Mouse (Mus musculus) c-Kit-positive CD71-positive TER-119-positive erythroid progenitor cells, embryonic 14.5 days (primary cell): ENCODE measurements around the gene Mocs1.
"Not testable (repeated sequence)": the region's sequence is repeated elsewhere in the genome, so short reads cannot be mapped to it uniquely, and the experiment has no call there.

Source experiments
- DNase-seq: peaks from one replicate; pipeline ENCODE4 v3.0.0-alpha.2; 2013; ENCODE audit warnings: low spot score

The Mocs1 gene

DNA sequence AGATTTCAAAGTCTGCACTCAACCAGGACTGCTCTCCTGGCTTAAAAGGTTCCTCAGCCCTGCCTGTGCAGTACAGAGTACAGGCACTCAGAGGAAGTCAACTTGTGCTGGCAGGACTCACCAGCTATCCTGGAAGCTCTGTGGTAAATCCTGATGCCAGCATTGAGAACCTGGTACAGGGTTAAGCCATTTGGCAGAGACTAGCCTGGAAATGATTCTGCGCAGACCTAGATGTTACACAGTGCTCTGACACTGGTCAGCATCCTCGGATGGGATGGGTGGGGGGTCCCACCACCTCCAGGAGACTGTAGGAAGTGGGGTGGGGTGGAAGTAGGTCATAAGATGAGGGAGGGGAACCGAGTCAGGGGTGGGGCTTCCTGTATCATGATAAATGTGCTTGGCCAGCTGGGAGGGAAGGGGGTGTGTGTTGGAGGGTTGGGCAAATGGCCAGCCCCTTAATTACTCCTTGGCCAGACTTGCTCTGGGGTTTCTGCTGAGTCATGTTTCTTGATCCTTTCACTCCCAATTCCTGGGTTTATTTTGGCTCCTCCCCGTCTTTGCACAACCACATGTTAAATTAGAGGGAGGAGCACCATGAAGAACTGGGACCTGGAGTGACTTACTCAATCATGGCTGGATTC is 4.0 kb downstream of the Mocs1 start:
- DNase-seq, result no peak

DNA sequence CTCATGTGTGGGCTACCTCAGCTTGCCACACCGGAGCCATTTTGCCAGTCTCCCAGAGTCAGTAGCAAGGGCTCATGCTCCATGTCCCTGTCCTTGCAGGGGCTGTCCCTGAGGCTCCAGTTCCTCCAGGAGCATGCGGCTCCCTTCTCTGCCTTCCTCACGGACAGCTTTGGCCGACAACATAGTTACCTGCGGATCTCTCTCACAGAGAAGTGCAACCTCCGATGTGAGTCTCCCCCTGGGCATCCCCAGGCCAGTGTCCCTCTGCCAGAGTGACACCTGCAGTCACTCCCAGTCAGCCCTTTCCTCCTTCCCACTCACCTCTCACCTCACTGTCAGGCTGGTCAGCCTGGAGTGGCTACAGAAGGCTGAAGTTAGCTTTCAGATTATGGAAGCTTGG is 4.9 kb downstream of the Mocs1 start:
- no peak for DNase-seq

DNA sequence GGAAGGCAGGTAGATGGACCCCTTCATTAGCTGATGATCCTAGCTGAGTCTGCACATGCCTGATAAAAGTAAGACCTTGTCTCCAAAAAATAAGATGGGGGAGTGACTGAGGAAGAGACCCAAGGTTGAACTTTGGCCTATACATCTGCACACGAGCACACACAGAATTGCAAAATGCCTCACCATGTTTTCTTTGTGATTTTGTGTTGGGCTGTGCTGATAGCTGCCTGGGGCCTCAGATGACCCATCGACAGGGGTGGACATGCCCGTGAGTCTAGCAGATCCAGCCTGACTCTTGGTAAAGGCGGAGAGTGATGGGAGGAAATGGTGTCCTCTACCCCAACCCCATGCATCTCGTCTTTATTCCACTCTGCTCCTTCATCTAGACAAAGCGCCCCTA is 6.1 kb downstream of the Mocs1 start:
- DNase-seq, result no peak

DNA sequence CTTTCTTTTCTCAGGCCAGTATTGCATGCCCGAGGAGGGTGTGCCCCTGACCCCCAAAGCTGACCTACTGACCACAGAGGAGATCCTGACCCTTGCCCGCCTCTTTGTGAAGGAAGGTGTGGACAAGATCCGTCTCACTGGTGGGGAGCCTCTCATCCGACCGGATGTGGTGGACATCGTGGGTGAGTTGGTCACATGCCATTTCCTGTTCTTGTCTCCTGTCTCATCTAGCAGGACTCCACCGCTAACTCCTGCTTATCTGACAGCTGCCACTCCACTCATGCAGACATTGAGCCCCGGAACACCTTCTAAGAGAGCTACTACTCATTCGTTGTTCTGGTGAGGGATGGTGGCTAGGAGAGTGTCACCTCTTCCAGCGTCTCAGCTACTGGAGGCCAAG is 6.9 kb downstream of the Mocs1 start:
- DNase-seq, result no peak

DNA sequence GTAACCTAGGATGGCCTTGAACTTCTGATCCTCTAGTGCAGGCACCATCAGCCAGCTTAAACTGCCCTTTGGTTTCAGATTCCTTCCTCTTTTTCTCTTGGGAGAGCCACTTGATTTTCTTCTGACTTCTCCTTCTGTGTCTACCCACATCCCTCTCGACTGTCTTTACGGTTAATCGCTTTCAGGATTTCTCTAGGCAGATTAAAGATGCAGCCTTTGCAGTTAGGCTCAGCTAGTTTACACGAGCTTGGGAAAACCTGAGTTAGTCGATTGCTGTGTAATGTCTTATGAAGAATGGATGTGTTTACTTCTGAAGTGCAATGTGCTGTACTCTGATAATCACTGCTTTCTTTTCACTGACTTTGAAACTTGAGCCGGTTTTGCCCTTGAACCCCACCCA is 8.5 kb downstream of the Mocs1 start:
- no peak for DNase-seq

DNA sequence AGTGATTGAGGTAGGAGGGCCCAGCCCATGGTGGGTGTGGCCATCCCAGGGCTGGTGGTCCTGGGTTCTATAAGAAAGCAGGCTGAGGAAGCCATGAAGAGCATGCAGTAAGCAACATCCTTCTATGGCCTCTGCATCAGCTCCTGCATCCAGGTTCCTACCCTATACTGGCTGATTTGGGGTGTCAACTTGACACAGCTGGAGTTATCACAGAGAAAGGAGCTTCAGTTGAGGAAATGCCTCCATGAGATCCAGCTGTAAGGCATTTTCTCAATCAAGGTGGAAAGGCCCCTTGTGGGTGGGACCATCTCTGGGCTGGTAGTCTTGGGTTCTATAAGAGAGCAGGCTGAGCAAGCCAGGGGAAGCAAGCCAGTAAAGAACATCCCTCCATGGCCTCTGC is 9.1 kb downstream of the Mocs1 start:
- not testable (repeated sequence) for DNase-seq

DNA sequence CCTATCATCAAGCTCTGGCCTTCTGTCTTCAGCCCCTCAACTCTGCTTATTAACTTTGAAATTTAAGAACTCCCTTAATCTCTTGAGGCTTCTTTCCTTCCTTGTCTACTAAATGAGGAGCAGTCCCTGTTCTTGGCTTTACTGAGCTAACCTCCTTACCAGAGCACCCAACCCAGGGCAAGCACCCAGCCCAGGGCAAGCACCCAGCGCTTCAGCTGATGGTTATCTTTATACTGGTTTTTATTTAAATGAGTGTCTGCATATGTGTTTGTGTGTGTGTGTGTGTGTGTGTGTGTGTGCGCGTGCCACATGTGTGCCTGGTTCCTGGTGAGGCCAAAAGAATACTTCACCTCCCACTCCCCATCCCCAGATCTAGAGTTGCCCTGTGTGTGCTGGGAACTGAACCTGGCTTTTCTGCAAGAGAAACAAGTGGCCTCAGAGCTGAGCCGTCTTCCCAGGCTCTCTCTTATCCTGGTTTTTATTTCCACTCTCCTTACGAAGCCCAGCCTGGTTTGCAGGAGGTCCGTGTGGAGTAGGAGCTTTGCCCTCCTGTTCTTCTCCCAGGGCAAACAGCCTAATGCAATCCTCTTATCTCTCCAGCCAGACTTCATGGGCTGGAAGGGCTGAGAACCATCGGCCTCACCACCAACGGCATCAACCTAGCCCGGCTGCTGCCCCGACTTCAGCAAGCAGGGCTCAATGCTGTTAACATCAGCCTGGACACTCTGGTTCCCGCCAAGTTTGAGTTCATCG is 10.8 kb downstream of the Mocs1 start:
- DNase-seq, result peak; percentile 72

DNA sequence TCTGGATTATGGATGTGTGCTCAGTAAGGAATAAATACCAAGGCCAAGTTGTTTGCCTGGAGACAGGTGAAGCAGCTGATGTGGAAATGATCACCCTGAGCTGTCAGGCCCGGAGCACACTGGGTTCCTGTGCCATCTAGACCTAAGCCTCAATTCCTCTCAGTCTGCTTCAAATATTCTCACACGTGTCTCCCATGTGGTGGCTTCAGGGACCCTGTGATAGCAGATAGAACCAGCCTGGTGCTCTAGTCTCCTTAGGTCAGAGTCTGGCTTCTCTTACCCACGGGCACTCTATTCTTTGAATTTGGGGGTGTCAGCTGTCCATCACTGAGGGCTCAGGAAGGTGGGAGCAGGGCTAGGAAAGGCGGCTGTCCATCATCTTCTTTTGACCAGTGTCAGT is 11.5 kb downstream of the Mocs1 start:
- DNase-seq, result no peak

DNA sequence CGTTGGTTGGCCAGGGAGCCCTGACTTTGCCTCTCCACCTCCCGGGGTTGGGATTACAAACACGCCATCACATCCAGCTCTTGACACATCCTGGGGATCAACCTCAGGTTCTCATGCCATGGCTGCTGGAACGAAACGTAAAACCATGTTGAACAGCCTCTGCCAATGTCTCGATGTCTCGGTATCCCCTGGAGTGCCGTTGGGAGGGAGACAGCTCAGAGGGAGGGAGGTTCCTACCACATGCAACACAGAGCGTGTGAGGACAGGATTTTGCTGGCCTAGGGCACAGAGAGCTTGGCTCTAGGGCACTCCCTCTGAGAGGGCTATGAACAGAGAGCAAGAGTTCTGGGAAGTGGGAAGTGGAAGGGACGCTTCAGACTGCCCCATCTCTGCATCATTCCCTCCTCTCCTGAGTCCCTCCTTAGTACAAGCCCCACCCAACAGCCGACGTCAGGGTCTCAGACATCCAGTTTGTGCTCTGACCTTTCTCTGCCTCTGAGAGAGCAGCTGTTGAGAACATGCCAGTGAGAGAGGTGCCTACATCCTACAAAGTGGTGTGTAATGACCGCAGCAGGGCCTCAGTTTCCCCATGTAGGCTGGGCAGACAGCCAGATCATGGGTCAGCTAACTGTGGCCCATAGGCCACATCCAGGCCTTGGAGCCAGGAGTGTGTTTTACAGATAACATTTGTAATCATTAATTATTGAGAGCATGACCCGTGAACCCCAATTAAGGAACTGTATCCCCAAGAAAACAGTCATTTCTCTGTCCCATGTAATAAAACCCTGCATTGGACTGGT is 12.4 kb downstream of the Mocs1 start:
- no peak for DNase-seq

DNA sequence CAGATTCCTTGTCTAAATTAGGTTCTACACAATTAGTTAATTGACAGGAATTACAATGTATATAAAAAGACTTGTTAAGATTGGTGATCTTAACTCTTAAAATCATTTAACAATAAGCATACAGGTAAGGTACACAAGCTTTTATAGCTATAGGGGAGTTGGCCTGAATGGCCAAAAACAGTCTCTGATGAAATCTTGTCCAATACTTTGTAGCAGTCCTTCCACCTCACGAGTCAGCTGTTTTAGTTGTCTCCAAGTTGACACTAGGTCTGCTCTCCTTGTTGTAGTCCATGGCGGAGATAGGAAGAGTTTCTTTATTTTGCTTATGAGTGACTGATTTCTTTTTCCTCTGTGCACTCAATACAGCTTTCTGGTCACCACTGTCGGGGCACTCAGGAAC is 14.7 kb downstream of the Mocs1 start:
- DNase-seq, result not testable (repeated sequence)

DNA sequence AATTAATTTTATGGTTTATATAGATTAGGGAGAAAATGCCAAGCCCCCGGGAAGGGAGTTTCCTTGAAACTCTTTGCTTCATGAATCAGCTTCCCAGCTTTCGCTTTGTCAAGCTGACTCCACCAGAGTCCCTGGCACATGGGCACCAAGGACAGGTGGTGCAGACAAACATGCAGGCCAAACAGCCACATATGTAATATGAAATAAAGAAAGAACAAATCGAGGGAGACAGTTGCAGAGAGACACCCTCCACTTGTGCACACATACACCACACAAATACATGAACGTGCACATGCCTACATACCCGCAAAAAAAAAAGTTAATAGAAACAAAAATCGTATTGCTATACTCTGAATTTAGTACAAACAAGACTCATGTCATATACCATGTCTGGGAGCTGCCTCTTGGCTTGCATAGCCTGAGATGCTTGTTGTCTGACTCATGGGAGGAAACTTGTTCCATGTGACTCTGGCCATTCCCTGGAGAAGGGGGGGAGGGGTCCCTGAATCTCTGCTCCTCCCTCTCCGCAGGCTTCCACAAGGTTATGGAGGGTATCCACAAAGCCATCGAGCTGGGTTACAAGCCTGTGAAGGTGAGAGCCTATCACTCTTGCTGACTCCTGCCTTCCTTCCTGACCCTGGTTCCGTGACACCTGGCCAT is 20.5 kb downstream of the Mocs1 start:
- no peak for DNase-seq

DNA sequence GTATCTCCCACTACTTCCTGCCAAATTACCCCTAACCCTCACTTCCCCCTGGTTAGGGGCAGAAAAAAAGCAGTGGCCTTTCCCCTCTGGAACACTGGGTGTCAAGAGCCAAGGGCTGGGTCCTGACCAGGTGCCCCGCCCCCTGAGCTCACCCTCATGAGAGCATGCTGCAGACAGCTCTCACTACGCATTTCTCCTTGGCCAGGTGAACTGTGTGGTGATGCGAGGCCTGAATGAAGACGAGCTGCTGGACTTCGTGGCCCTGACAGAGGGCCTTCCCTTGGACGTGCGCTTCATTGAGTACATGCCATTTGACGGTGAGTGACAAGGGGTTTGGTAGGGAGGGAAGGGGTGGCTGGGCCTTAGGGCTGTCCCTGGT is 21.1 kb downstream of the Mocs1 start:
- no peak for DNase-seq

DNA sequence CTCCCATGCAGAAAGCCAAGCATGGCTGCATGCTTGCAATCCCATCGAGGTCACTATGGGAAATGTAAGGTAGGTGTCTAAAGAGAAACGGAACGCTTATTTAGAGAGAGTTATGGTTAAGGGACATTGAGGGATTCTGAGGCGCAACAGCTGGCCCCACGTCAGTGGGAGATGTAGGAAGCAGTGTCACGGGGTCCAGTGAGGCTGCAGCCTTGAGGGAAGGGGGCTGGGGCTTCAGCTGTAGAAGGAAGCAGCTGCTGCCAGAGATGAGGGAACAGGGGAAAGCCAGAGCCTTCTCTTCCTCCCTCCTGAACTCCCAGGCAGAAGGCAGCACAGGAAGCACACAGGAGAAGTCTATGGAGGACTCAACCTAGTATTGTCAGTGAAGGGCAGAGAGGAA is 22.8 kb downstream of the Mocs1 start:
- DNase-seq, result no peak

DNA sequence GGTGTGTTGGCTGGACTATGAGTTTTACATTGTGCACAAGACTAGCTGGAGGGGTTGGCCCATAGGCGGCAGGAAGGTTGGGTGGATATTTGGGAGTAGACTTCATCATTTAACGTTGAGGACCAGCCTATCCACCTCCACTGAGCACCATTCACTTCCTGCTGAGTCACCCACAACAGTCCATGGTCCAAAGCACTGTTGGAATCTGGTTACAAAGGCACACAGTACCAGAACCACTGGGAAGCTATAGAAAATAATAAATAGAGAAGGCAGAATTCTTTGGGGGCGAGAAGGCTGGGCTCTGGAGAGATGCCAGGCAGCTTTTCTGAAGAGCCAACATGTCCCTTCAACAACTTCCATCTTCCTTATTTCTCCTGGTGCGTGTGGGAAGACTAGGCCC is 28.2 kb downstream of the Mocs1 start:
- no peak for DNase-seq

DNA sequence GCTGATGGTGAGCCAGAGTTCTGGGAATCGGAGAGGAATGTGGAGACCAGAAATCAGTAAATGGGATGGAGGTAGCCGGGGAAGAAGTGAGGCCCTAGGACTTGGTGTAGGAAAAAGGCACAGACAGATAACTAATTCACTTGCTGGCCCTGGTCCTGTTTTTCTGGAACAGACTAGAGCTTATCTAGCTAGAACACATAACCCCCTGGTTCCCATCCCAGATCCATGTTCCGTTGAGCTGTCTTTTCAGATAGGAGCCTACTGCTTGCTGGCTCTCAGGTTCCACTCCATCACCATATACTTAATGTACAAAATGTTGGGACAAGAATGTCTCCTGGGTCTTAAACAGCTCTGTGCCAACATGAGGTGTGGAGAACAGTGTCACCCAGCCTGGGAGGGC is 29.7 kb downstream of the Mocs1 start:
- DNase-seq, result no peak

DNA sequence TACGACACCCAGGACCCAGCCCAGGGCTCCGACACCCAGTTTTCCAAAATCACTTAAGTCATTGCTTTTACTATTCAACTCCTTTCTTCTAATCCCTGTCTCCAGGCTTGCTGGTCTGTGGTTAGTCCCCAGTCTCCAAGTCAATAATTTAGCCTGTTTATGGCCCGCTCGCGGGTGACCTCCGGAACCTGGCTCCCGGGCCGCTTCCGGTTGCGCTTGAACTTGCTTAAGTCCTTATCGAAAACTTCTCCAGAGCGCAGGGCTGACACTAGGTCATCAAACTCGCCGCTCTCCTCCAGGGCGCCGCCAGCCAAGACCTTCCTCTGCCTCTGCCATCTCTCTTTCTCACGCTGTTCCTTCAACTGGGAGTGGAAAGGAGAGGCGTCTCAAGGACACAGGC is 30.2 kb downstream of the Mocs1 start:
- no peak for DNase-seq

DNA sequence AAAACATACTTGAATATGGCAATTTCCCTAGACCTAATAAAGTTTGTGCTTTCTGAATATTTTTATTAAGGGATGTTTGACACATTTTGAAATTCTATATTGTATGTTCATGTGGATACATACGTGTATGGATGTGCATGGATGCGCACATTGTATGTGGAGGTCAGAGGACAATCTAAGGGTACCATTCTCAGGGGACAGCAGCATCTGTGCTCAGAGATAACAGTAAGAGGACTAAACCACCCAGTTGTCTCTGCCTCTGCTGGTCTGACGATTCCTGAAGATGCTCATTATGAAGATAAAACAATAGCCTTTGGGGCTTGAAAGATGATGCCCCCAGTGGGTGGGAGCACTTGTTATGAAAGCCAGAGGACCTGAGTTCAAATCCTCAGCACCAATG is 36.7 kb downstream of the Mocs1 start:
- no peak for DNase-seq

DNA sequence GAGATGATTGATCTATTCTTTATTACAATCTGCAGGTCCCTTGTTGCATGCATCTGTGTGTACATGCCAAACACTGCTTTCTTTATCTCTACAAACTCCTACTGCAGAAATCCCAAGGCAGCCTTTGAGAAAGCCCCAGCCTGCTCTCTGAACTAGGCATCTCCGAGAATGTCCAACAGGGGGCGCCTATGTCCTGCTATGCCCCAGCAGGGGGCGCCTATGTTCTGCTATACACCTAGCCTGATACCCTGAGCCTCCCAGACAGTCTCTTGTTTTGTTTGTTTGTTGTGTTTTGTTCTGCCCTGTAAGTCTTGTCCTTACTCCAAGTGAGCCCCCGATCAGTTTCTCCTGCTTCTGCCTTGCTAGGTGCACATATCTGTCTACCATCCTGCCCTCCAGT is 40.1 kb downstream of the Mocs1 start:
- peak; percentile 47 for DNase-seq

DNA sequence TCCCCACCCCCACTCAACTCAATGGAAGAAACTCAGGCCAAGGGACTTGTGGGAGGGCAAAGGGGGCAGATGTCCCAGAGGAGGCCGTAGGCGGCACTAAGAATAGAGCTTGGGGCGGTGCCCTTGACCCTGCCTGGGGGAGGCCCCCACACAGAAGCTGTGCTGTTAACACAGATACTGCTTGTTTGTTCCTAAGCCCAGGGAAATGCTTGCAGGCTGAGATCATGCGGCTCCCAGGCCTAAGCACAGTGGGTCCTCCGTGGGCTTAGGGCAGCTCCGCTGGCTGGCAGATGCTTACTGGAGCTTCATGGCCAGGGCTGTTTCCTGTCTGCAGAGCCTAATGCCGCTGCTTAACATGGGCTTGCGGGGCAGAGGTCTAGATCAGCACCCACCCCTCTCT is 44.5 kb downstream of the Mocs1 start:
- DNase-seq, result no peak

DNA sequence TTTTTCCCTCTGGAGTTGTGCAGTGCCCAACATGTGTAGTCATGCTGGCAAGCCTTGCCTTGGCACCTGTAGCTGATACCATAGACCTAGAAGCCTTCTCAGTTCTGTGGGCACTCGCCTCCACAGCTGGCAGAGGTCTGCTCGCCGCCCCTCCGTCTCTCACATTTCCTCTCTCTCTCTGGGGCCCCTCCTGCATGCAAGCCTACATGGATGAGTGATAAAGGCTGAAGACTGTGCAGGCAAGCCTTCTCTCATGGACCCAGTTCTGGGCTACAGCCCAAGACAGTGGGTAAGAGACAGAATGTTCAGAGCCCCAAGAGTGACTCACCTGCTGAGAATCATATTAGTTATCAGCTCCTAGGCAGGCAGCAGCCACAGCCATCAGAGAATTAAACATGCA is 45.9 kb downstream of the Mocs1 start:
- no peak for DNase-seq

DNA sequence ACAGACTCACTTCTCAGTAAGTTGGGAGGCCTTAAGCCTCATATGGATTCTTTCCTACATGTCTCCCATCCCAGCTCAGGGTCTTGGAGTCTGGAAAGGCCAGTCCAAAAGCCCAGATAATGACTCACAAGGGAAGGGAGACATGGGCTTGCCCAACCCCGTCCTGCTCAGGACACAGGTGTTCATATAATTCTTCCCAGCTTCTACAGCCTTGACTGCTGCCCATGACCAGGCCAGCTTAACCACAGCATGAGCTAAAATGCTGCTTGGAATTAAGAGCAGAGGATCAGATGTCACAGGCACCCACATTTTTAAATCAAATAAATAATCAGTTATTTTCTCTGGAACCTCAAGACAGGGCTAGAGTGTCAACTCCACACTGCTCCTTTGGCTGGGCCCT is 47.0 kb downstream of the Mocs1 start:
- DNase-seq, result no peak

DNA sequence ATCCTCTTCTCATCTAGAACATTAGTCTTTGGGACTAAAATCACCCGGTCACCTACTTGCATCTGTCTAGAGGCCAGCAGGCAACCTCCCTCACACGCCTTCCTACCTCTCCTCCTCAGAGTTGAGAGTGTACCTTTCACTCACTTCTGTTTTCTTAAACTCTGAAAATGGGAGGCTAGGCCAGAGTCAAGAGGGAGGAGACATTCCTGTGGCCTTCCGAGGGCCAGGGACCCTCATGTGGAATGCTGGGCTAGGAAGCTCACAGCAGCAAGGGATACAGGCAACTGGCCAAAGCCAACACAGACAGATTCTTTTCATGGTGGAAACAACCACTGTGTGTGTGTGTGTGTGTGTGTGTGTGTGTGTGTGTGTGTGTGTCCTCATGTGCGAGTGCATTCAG is 49.2 kb downstream of the Mocs1 start:
- no peak for DNase-seq

DNA sequence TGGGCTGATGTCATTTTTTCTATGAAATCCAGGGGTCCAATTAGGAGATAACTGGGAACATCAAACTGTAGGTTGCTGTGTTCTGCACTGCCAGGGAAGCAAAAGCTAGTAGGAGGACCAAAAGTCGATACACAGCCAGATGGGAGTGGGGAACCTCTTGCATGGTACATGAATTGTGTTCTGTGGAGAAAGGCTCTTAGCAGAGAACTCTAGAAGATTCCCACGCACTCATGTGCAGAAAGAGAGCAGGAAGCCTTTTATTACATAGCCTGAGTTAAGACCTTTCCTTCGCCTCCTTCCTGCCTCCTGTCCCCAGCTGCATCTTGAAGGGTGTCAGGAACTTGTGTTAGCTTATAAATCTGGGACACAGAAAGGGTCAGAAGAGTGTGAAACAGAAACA is 53.7 kb downstream of the Mocs1 start:
- no peak for DNase-seq
